Mouse (Mus musculus) stomach, embryonic 16.5 days (tissue): Measurements from ENCODE around the gene Sdcbp2. TPM values are rescaled to one million over a fixed set of nuclear protein-coding genes. Genes with fewer than 3 reads are reported as not detected.

Experiments used
- ATAC-seq: fragments of 200-750 bp; cut with Nextera tagmentation; 2 replicates; pipeline ENCODE4 v1.8.0; 2017; ENCODE audit warnings: moderate number of reproducible peaks, moderate TSS enrichment; ENCODE audit not compliant: insufficient read depth, low FRiP score
- H3K27ac ChIP-seq: fragments of 300-500 bp; sonication (generic); 2 replicates; pipeline ENCODE4 v1.5.1; 2014; ENCODE audit warnings: low read length
- H3K27me3 ChIP-seq: fragments of 300-500 bp; sonication (generic); 2 replicates; pipeline ENCODE4 v1.6.1; 2014; ENCODE audit warnings: low read length, control low read depth, mixed read lengths; ENCODE audit not compliant: control insufficient read depth, insufficient read depth
- H3K36me3 ChIP-seq: fragments of 300-500 bp; sonication (generic); 2 replicates; pipeline ENCODE4 v1.6.1; 2014; ENCODE audit warnings: low read length; ENCODE audit not compliant: control insufficient read depth, insufficient read depth
- H3K4me1 ChIP-seq: fragments of 300-500 bp; sonication (generic); 2 replicates; pipeline ENCODE4 v1.6.1; 2014; ENCODE audit warnings: low read length, control low read depth, mixed read lengths; ENCODE audit not compliant: control insufficient read depth, insufficient read depth
- H3K4me2 ChIP-seq: fragments of 300-500 bp; sonication (generic); 2 replicates; pipeline ENCODE4 v1.6.1; 2014; ENCODE audit warnings: low read depth, low read length, mixed read lengths
- H3K4me3 ChIP-seq: fragments of 300-500 bp; sonication (generic); replicated peaks from 2 replicates; pipeline ENCODE4 v1.5.1; 2014; ENCODE audit warnings: mild to moderate bottlenecking, low read length
- H3K9ac ChIP-seq: fragments of 300-500 bp; sonication (generic); 2 replicates; pipeline ENCODE4 v1.6.1; 2014; ENCODE audit warnings: low read length
- H3K9me3 ChIP-seq: fragments of 300-500 bp; sonication (generic); replicated peaks from 2 replicates; pipeline ENCODE4 v1.6.1; 2016; ENCODE audit warnings: low read length, control low read depth; ENCODE audit not compliant: control insufficient read depth
- WGBS: fragments of 180-500 bp; shearing (Covaris S2); extraction: QIAGEN DNeasy Blood & Tissue Kit; methylation state at CpG from one replicate; pipeline ENCODE4 v1.1.7; 2014; 5-methylcytosine and 5-hydroxymethylcytosine counted together
- polyA plus RNA-seq: library from polyadenylated mRNA; unstranded; fragments of >200 nt; fragmentation: Nextera tagmentation; extraction: Ambion mirVana; gene quantifications from 2 replicates; pipeline ENCODE4 v1.2.1, GENCODE M21; 2015

Sdcbp2 gene
- 25.9 and 36.2 TPM in 2 replicates for polyA plus RNA-seq

DNA sequence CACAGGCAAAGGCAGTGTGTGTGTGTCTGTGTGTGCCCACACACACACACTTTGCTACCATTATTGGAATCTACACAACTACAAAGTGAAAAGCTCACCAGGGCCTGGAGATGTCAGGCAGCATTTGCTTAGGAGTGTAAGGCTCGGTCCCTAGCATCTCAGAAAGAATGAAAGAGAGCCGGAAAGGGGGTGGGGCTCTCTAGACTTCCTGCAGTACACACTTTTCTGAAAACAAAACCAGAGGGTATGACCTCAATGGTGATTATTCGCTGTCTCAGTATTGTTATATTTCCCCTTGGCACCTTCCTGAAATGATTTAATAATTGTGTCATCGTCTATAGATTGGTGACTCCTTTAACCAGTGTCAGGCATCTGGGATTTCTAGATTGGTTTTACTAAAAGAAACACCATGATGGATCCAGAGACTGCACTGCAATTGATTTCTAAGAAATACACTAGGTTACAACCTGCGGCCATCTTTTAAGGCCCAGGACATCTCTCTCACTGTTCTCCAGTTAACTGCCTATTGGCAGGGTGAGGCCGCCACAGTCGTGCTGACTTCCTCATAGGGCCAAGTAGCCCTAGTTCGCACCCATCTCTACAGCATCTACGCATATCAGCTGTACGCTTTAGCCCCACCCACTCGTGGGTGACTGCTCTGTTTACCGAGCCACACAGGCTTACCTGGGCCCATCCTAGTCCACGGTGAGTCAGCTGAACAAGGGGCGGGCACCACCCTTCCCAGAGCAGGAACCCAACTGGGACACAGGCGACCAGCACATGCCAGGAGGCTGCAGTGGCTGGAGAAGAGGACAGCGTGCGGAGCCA, at the start of gene Sdcbp2:
Gene Sdcbp2 (plus strand): TSS at position 750 of the 828 bp plus-strand sequence.
- H3K27ac ChIP-seq, result peak within 1 kb of the TSS; percentile 75
- H3K4me2 ChIP-seq, result peak within 1 kb of the TSS; percentile 41
- H3K9ac ChIP-seq, result peak within 1 kb of the TSS; percentile 48; the same call in 1 of the 2 replicates
- peaks cover 10% of the 10 kb centered on the region; the same call in 1 of the 2 replicates for H3K4me1 ChIP-seq
- H3K9me3 ChIP-seq, result no peaks in the 10 kb centered on the region
- 51% methylated on average over 17 of the region's 17 CpGs for WGBS
- peak within 1 kb of the TSS; percentile 28 for H3K4me3 ChIP-seq
- peak; percentile 92 for ATAC-seq
- no peaks in the 10 kb centered on the region for H3K36me3 ChIP-seq
- no peaks in the 10 kb centered on the region for H3K27me3 ChIP-seq

DNA sequence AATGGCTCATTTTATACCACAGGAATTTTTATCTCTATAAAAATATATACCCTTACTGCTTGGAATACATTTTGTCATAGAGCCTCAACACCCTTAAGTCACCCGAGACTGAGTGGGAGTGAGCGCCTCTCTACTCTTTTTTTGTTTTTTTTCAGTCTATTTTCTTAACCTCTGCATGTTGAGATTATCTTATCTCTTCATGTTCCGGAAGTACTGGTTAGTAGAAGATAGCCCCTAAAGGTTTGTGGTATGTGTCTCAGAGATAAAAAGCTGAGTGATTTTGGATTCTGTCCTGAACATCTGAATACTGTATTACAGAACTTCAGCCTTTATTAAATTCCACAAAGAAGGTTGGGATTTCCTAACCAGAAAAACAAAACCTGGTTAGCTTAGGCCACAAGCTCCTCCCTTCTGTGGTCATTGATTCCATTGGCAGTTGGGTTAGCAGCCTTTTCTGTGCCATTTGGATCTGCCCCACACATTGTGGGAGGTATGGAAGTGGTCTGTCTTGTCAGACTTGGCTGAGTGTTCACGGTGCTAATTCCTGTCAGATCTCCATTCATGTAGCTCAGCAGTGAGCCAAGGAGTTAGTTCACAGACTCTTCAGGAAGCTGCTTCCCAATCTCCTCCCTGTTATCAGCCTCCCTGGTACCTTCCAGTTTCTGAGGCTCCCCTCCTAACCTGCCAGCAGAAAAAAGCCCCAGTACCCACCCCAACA, 47.9 kb upstream of the Sdcbp2 start:
- H3K27ac ChIP-seq, result no peak overlapping the region
- WGBS, result 54% methylated on average over 4 of the region's 4 CpGs
- no peak overlapping the region for H3K9ac ChIP-seq
- no peak for ATAC-seq
- H3K4me2 ChIP-seq, result no peak overlapping the region
- H3K27me3 ChIP-seq, result no peaks in the 10 kb centered on the region
- H3K9me3 ChIP-seq, result no peaks in the 10 kb centered on the region
- H3K36me3 ChIP-seq, result peaks cover 4% of the 10 kb centered on the region; the same call in 1 of the 2 replicates
- H3K4me3 ChIP-seq, result no peak overlapping the region
- no peaks in the 10 kb centered on the region for H3K4me1 ChIP-seq

DNA sequence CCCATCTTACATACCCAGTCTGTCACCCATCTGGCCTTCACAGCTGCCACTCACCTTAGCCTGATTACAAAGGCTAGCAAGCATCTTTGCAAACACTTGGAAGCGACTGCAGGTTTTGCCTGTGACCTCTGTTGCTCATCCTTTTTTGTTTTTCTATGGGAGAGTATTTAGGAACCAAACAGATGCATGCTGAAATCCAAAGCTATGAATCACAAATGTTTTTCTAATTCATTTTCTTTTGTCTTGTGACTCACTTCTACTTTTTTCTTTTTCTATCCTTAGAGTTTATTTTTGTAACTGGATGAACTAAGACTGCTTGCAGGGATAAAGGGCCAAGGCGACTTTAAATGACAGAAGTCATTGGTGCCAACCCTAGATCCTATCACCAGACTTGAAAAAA, 46.9 kb upstream of the Sdcbp2 start:
- Histone ChIP-seq H3K4me1 (no peaks in the 10 kb centered on the region), H3K4me3 (no peak overlapping the region), H3K9ac (no peak overlapping the region), H3K9me3 (no peaks in the 10 kb centered on the region), H3K36me3 (0 out of 2 replicates have a peak, but pooled peaks cover 4% of the 10 kb centered on the region), H3K27me3 (no peaks in the 10 kb centered on the region), H3K27ac (no peak overlapping the region), H3K4me2 (no peak overlapping the region)
- WGBS, result 71% methylated on average over 2 of the region's 2 CpGs
- no peak for ATAC-seq

DNA sequence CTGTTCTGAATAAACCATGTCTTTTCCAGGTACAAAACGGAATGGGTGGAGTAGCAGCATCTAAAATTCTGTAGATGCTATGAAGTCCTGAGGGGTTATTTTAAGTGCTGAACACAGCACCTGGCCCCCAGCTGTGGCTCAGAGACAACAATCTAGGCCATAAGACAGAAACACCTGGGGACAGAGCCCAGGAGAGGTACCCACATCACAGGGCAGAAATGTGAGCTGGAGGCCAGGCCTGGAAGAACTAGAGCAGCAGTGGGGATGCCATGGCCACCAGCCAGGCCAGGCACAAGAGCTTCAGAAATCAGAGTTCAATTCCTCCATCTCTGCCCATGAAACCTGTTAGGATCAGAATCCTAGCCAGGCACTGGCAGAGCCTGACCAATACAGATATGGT, 44.4 kb upstream of the Sdcbp2 start:
- no peak overlapping the region for H3K4me3 ChIP-seq
- no peaks in the 10 kb centered on the region for H3K27me3 ChIP-seq
- H3K9ac ChIP-seq, result no peak overlapping the region
- no peak for ATAC-seq
- no peak overlapping the region for H3K4me2 ChIP-seq
- no peaks in the 10 kb centered on the region for H3K9me3 ChIP-seq
- H3K36me3 ChIP-seq, result no peaks in the 10 kb centered on the region
- H3K27ac ChIP-seq, result no peak overlapping the region
- H3K4me1 ChIP-seq, result no peaks in the 10 kb centered on the region
- 89% methylated on average over 1 of the region's 1 CpGs for WGBS

DNA sequence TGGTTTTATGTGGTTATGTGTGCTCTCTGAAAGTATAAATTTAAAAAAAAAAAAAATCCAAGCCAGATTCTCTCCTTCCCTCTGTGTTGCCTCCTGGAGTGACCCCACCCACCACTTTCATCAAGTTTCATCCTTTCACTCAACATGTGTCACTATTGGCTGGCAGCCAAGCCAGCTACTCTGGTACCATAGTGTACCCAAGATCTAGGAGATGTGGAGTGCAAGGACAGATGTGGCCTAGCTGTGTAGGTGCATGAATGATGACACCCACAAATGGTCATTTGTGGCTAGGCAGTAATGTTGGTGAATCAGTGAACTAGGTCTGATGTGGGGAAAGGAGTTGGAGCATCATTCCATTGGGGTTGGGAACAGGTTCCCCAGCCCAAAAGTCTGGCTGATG, 43.3 kb upstream of the Sdcbp2 start:
- no peak overlapping the region for H3K4me2 ChIP-seq
- no peak overlapping the region for H3K27ac ChIP-seq
- no peaks in the 10 kb centered on the region for H3K9me3 ChIP-seq
- H3K36me3 ChIP-seq, result no peaks in the 10 kb centered on the region
- no peaks in the 10 kb centered on the region for H3K4me1 ChIP-seq
- H3K27me3 ChIP-seq, result no peaks in the 10 kb centered on the region
- no peak overlapping the region for H3K9ac ChIP-seq
- ATAC-seq, result no peak
- no peak overlapping the region for H3K4me3 ChIP-seq

DNA sequence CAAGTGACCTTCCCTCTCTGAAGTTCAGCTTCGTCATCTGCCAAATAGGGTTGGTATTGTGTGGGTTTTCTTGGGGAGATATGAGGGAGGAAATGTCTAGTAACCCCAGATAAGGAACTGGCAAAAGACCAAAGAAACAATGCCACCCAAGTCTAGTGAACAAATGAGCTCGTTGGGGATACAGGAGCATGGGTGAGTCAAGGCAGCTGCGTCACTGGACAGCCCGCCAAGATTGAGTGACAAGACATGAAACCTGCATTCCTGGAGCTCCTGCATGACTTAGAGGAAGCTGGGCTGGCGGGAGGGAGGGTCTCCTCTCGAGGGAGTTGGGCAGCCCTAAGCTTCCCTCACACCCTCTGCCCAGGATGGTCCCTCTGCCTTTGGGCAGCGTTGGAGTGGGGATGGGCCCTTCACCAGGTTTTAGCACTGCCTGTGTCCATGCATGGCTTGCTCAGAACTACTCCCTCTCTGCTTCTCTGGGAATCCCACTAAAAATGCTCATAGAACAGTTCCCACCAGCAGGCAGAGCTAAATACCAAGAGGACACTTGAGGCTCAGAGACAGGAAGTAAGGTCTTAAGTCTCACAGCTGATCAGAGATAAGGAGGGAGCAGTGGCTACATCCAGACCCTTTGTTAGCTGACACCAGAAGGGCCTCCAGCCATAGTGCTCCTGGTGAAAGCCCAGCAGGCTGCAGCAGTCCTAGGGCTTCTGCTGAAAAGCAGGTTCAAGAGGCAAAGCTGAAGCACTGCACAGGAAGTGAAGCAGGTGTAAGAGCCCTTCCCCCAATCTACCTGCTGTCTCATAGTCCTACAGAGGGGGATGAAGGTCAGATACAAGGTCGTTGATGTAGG, 41.8 kb upstream of the Sdcbp2 start:
- no peaks in the 10 kb centered on the region for H3K9me3 ChIP-seq
- H3K4me3 ChIP-seq, result no peak overlapping the region
- H3K27me3 ChIP-seq, result no peaks in the 10 kb centered on the region
- no peak overlapping the region for H3K27ac ChIP-seq
- H3K36me3 ChIP-seq, result no peaks in the 10 kb centered on the region
- H3K4me2 ChIP-seq, result no peak overlapping the region
- no peak overlapping the region for H3K9ac ChIP-seq
- no peaks in the 10 kb centered on the region for H3K4me1 ChIP-seq
- 0 out of 2 replicates have a peak, but pooled peaks have one; percentile 2 for ATAC-seq
- WGBS, result 48% methylated on average over 8 of the region's 8 CpGs

DNA sequence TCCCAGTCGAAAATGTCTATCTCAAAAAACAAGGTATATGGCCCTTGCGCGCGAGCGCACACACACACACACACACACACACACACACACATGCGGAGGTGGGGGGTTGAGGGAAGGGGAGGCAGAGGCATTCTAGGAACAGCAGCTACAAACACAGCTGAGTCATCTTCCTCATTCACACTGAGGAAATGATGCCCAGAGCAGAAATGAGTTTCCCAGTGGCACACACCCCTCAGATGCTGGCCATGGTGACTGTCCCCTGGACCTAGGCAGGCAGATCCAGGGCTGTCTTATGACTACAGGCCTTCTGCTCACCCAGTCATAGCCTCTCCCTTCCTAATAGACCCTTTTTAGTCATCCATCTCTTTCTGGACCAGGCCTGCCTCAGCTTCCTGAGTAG, 38.8 kb upstream of the Sdcbp2 start:
- 80% methylated on average over 6 of the region's 6 CpGs for WGBS
- Histone ChIP-seq H3K36me3 (no peaks in the 10 kb centered on the region), H3K27me3 (no peaks in the 10 kb centered on the region), H3K9ac (no peak overlapping the region), H3K27ac (no peak overlapping the region), H3K4me1 (peaks cover 8% of the 10 kb centered on the region; the same call in 1 of the 2 replicates), H3K4me3 (no peak overlapping the region), H3K4me2 (no peak overlapping the region), H3K9me3 (no peaks in the 10 kb centered on the region)
- no peak for ATAC-seq

DNA sequence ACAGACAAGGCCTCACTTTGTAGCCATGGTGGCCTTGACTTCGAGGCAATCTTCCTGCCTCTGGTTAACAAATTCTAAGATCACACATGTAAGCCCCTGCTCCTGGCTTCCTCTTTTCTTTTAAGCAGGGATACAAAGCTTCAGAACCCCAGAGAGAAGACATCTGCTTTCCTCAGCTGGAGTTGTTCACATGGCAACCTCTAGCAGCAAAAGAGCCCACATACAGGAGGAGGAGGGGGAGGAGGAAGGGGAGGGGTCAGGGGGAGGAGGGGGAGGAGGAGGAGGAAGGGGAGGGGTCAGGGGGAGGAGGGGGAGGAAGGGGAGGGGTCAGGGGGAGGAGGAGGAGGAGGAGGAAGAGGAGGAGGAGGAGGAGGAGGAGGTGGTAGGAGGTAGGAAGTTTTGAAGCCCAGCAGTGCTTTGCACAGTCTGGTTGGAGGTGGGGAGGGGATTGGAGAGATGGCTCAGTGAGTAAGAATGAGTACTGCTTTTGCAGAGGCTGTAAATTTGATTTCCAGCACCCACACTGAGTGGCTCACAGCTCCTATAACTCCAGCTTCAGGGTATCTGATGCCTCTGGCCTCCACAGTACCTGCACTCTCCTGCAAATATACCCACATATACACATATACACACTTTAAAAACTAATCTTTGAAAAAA, 36.3 kb upstream of the Sdcbp2 start:
- 42% methylated on average over 1 of the region's 1 CpGs for WGBS
- H3K4me2 ChIP-seq, result peak overlapping the region; percentile 34
- ATAC-seq, result peak; percentile 54

More for the DNA sequence above, 36.3 kb upstream of the Sdcbp2 start:
- Histone ChIP-seq H3K9ac (peak overlapping the region; percentile 35; the same call in 1 of the 2 replicates), H3K4me3 (no peak overlapping the region), H3K27me3 (no peaks in the 10 kb centered on the region), H3K9me3 (no peaks in the 10 kb centered on the region), H3K4me1 (peaks cover 8% of the 10 kb centered on the region; the same call in 1 of the 2 replicates), H3K36me3 (no peaks in the 10 kb centered on the region), H3K27ac (peak overlapping the region; percentile 77)
